Mouse (Mus musculus) heart, postnatal 36 days (tissue): ENCODE results near the gene Suco. TPM values are rescaled to one million over a fixed set of nuclear protein-coding genes. Genes with fewer than 3 reads are reported as not detected.

Source experiments
- DNase-seq, 2 experiments: peaks; one replicate each; pipeline ENCODE4 v3.0.0; 2021 to 2022
- intact Hi-C: fragments of 180-260 bp; cut with DNase I; formaldehyde crosslinking; loops from one replicate; pipeline ENCODE4 v1.15.1; 2025
- total RNA-seq, 2 experiments: library from RNA; stranded (reverse); gene quantifications; 2 replicates each; pipeline ENCODE4 v1.2.3; 2021

The Suco gene
- total RNA-seq, 2 experiments from 2014 or later, result 17.4 to 19.4 TPM

GRCm38 (mm10) chr1:161895014-161895413, 18.5 kb upstream of the Suco start:
- intact Hi-C loops, result no loop called here
- DNase-seq, result no peak

DNA sequence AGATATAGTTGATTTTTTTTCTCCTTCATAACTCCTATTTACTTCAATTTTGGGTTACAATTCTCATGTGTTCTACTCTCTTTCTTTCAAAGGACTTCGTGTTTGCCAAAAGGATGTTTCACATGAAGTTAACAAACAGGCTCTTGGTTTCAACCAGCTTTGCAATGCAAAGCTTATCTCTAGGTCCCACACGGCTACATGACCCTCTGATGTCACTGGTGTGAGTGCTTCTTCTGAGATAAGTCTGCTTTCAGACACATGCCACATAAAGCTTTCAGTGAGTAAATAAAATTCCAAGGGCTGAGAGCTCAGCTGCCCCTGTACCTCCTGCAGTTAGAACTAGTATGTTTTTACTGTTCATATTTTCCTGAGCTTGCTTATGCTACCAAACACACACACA, 18.1 kb upstream of the Suco start:
- intact Hi-C loops, result no loop called here
- no peak for DNase-seq

DNA sequence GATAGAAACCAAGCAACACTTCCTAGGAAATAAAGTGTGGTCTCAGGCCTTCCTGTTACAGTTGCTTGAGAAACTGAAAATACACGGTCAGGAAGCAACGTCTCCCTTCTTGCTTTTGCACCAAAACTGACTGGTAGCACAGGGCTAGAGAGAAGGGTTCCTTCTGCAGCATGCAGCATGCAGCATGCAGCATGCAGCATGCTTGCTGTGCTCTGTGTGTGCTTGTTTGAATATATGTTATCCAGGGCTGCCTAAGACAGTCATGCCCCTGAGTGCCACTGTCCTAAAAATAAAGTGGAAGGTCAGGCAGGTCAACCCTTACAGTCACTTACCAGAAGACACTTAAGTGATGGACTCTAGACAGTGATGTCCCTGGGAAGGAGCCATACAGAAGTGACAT, 17.6 kb upstream of the Suco start:
- DNase-seq, result no peak
- intact Hi-C loops, result no loop called here

DNA sequence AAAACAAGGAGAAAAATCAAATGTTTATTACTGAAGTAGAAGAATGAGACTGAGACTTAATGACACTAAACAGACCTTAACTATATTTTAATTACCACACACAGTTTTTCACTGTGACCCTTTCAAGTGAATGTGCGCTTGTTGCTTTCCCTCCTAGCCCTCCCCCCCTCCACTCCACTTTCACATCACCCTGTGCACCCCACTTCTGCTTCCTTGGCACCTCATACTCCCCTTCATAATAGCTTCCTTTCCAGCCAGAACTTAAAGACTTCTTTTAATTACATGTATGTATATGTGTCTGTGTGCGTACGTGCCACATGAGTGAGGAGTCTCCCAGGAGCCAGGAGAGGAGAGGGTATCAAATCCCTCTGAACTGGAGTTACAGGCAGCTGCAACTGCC, 12.3 kb upstream of the Suco start:
- intact Hi-C loops, result no loop called here
- DNase-seq, result no peak

GRCm38 (mm10) chr1:161887679-161888260, 11.3 kb upstream of the Suco start:
- DNase-seq, result no peak
- intact Hi-C loops, result no loop called here

GRCm38 (mm10) chr1:161885762-161886161, 9.3 kb upstream of the Suco start:
- DNase-seq, result no peak
- intact Hi-C loops, result no loop called here

GRCm38 (mm10) chr1:161877580-161878142, 1.2 kb upstream of the Suco start:
- intact Hi-C loops, result loop anchor here (2.0 to 5.0 kb wide), 2 partner anchors 91 to 670 kb away; partner anchors contain the start of genes Mettl13 and Pigc
- no peak for DNase-seq

- DNase-seq, result no peak
- intact Hi-C loops, result loop anchor here (2.0 to 5.0 kb wide), 2 partner anchors 93 to 671 kb away; partner anchors contain the start of genes Mettl13 and Pigc
These were observed 553 bp downstream of the Suco start for GRCm38 (mm10) chr1:161875706-161876552.

DNA sequence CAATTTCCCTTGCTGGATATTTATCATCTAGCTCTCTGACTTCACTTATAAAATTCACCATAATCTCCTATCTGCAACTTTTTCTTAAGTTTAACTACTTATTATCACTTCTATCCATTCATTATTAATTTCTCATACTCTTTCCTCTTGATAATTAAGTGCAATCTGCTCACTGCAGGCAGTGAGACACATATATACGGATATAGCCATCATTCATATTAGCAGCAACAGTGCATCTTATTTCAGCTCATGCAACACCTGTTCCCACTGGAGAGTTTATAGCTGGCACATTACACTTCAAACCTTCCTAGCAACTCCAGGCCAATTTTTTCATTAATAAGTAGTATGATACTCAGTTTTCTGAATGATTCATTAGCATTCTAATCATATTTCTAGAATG, 7.1 kb downstream of the Suco start:
- intact Hi-C loops, result no loop called here

GRCm38 (mm10) chr1:161868413-161868812, 8.1 kb downstream of the Suco start:
- intact Hi-C loops, result loop anchor here (1.0 kb wide), 1 partner anchor 93 kb away; no protein-coding TSS in a partner anchor
- no peak for DNase-seq

More for the DNA sequence above, 7.1 kb downstream of the Suco start:
- DNase-seq, result no peak

DNA sequence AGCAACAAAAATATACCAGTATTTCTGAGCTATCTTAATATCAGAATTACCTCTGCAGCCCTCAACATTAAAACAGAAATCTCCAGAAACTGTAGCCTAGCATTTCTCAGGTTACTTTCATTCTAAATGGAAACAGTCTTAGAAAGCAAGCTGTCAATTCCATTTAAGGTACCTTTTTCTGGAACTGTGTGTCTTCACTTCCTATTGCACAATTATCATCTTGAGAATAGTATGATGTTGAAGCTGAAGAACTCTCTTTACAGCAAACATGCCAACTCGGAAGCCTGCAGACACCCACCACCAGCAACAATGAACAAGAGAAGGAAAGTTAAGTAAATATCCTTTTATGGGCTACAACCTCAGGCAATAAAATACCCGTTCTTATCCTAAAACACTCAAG, 12.7 kb downstream of the Suco start:
- intact Hi-C loops, result no loop called here
- DNase-seq, result no peak

DNA sequence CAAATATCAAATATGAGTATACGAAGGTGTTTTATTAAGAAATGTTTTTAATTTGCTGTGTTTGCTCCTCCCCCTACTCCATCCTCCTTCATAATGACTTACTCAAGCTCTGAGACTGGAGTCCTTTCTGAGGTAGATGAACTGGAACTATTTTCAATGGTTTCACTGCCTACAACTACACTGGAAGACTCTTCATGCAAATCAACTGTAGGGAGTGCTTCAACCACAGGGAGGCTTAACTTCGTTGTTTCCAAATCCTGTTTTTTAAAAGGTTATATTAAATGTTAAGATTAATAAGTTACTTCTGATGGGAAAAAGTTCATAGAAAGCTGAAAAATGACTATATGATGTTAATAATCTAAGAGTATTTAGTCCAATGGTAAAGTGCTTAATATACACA, 17.2 kb downstream of the Suco start:
- DNase-seq, result no peak
- intact Hi-C loops, result no loop called here

DNA sequence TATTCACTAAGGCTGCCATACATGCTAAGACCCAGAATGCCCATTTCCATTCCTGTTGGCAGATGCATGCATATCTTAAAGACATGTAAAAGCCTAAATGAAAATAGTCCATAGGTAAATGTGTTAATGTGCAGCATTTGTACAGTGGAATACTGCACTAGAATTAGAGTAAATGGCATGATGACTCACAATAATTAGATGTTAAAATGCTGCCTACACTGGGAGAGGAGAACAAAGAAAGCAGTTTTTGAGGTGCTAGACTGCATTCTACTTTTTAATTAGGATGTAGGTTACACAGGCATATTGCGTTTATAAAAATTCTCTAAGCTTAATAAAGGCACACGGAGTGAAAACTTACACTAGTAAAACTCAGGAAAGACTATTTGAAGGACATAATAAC, 49.8 kb downstream of the Suco start:
- DNase-seq, result no peak
- intact Hi-C loops, result no loop called here

- intact Hi-C loops, result no loop called here
- no peak for DNase-seq
These were observed 67.1 kb downstream of the Suco start for GRCm38 (mm10) chr1:161809428-161809827.

GRCm38 (mm10) chr1:161808980-161809379, 67.5 kb downstream of the Suco start:
- intact Hi-C loops, result no loop called here
- DNase-seq, result no peak

DNA sequence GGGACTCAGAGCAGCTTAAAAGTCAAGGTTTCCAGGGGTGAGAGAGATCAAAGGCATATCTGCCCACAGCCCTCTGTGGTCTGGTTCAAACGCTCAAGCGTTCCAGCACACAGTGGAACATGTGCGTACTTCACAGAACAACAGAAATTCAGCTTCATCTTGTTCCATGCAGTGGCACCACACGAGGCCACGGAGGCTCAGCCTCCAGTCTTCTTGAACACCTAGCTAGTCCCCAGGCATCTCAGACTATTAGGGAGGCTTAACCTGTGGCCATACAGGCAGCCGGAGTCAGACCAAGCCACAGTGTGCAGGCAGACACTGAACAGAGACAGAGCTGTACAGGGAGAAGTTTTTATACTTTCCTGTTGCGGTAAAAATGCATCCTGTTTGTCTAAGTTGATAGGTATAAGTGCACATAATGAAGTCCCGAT, 71.9 kb downstream of the Suco start:
- intact Hi-C loops, result no loop called here
- DNase-seq, result no peak

- DNase-seq, result no peak
- intact Hi-C loops, result no loop called here
These were observed 75.2 kb downstream of the Suco start for GRCm38 (mm10) chr1:161801321-161801720.

DNA sequence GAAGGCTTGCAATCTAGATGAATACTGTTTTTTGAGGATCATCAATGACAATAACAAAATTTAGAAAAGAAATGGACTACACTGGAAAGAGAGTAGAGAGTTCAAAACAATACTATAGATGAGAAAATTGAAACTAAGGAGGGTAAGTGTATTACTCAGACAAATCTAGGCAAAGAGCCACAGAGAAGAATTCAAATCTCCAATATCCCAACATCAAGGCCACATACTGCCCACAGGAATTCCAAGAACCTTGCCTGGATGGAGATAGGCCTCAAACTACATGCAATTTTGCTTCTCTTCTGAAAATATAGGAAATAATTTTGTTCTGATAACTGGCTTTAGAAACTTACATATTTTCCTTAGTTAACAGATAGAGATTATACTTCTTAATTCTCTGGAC, 76.2 kb downstream of the Suco start:
- intact Hi-C loops, result no loop called here
- DNase-seq, result no peak

- intact Hi-C loops, result no loop called here
These were observed 76.7 kb downstream of the Suco start for GRCm38 (mm10) chr1:161799791-161800190.

GRCm38 (mm10) chr1:161798866-161799265, 77.6 kb downstream of the Suco start:
- intact Hi-C loops, result no loop called here
- DNase-seq, result no peak

More at GRCm38 (mm10) chr1:161799791-161800190, 76.7 kb downstream of the Suco start:
- DNase-seq, result no peak

- intact Hi-C loops, result no loop called here
- DNase-seq, result no peak
These were observed 81.9 kb downstream of the Suco start for GRCm38 (mm10) chr1:161794447-161795211.
